Mouse (Mus musculus): Measurements from ENCODE around the gene Hsp90ab1.

Hsp90ab1 gene

DNA sequence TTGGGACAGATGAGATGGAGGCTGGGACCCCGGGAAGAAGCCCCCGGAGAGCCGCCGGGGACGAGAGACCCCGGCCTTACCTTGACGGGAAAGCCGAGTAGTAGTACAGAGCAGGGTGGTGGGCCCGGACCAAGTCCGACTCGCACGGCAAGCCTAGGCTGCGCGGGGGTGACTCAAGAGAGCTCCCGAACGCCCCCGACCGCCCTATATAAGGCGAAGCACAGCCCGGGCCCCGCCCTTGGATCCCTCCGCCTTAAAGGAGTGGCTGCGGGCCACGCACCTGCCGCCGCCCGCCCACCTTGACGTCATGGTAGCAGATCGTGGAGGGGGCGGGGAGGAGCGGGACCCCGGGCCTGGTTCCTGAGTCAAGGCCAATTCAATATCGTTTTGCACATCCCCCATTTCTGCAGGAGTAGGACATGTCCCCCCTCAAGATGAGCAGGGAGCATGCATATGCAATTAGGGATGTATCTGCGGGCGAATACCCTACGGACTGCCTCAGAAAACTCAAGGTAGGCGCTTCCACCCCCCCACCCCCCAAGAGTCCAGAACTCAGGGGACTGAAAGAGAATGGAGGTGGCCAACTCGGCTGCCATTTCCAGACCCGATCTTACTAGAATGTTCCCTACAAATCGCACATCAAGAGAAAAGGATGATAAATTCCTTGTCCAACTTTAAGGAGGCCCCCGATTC lies at the start of gene Hsp90ab1:
TSS of gene Hsp90ab1 (minus strand) at position 185 of the 693 bp plus-strand sequence.
- peak; percentile 95 for DNase-seq (ENCODE audit: low read depth, low spot score)

DNA sequence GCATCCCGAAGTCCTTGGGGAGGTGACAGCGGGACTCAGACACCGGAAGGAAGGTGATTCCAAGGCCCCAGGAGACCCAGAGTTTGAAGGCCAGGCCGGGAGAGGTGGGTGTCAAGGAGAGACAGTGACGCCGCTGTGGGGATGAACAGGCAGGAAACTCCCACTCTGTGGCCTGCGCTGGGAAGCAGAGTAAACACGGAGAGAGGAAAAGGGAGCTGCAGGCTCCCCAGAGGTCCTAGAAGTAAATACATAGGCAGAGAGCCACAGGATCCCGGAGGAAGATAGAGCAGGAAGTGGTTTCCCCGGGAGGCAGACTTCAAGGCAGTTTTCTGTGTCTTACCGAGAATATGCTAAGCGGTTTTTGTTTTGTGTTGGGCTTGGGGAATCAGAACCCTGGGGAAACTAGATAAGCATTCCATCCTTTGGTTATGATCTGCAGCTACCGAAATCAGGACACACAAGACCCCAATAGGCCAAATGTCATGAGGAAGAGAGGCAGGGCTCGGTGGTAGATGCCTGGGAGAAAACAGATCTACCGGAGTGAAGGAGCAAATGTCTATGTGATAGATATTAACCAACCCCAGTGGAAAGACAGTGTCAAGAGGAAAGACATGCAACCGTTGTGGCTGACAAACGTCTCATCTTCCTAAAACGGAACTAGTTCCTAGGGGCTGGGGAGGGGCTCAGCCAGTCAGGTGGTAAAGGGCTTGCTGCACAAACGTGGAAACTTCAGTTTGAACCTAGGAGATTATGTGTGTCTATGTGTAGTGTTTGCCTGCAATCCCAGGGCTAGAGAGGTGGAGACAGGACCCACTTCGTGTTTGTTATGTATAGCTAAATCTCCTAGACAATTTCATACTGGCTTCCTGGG lies 46.5 kb upstream of the Hsp90ab1 start:
- no peak for DNase-seq (ENCODE audit: low read depth, low spot score)

DNA sequence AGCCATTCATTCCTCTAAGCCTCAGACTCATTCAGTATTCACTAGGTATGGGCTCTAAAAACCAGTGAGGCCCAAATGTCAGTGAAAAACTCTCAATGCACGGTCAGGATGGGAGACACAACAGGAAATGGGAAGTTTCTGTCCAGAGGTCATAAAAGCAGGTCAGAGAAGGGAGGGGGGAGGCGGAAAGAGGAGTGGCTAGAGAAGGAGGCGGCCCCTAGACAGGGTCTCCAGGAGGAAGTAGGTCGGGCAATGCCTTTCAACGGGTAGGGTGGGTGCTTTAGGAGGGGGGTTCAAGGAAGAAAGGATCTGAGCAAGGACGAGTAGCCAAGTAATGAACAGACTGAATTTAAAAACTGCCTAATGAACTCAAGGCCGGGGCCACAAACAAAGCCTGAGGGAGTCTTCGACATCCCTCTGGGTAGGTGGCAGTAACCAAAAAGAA lies 45.9 kb upstream of the Hsp90ab1 start:
- DNase-seq (ENCODE audit: low read depth, low spot score): no peak

DNA sequence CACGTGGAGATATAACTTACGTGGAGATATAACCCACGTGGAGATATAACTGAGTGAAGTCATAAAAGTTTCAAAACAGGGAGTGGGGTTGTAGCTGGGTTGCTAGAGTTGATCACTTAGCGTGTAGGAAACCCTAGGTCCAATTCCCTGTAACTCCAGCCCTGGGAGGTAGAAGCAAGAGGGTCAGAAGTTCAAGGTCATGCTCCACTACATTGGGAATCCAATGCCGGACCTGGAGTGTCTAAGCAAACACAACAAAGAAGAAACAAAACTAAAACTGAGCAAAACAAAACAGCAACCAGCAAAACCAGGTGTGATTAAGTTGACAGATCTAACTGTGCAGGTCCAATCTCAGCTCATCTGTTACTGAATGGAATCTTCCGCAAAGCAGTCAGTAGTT lies 44.6 kb upstream of the Hsp90ab1 start:
- DNase-seq (ENCODE audit: low read depth, low spot score): no peak

DNA sequence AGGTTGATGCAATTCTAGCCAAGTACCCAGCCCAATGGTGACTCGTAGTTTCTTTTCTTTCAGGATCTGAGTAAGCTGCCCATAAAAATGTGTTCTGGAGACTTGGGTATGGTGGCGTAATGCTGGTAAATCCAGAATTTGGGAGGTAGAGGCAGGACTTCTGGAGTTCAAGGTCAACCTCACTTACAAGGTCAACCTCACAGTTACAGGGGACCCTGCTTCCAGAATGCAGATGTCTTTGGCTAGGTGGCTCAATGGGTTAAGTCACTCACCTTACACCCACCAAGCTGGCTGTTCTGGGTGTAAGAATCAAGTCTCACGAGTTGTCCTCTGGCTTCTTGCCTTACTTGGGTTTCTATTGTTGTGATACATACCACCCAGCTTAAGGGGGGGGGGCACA lies 43.6 kb upstream of the Hsp90ab1 start:
- no peak for DNase-seq (ENCODE audit: low read depth, low spot score)

DNA sequence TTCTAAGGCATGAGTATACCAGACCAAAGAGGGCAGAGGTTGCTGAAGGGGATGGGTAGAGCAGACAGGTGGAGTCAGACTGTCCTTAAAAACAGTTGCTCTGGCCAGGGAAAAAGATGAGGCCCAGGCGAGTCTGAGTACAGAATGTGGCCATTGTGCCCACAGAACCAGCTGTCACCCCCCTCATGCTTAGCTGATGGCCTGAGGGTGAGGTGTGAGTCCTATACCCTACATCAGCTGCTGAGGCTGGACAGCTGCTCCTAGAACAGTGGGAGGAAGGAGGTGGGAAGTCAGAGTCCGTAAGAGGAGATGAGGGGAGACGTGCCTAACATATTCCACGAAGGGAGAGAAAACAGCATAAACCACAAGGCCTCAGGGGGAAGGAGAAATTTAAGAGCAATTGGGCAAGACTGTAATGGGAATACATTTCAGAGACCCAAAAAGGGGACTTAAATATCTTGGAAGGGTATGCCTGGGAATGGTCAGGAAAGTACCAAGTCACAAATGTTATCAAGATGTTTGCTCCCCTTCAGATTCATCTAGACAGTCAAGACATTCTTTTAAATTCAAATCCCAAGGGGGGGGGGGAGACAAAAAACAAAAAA lies 43.1 kb upstream of the Hsp90ab1 start:
- peak; percentile 87 for DNase-seq (ENCODE audit: low read depth, low spot score)

DNA sequence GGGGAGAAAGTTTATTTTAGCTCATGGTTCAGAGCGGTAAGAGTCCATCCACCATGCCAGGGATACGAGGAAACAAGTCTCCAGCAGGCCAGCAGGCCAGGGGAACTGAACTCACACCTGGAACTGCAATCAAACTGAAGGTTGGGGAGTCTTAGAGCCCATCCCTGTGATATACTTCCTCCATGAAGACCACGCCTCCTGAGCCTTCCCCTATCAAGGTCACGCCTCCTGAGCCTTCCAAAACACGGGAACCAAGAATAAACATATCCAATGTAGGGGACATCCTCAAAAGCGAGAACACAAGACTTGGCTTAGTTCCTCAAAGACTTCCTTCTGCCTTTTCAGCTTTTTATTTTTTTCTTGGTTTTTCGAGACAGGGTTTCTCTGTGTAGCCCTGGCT lies 39.9 kb upstream of the Hsp90ab1 start:
- no peak for DNase-seq (ENCODE audit: low read depth, low spot score)

DNA sequence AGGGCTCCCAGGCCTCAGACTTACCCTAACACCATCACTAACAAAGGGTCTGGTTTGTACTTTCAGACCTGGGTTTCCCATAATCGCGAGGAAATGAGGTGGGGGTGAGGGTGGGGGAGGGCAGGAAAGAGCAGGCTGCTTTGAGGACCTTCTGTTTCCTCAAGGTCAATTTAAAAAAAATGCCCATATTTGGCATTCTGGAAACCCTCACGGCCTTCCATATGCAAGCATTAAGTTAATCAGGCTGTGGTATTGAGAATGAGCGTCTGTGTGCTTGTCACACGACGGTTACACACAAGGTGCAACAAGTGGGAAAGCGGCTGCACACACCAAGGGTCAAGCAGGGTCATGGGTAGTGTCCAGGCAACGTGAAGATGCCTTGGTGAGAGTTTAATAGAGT lies 38.9 kb upstream of the Hsp90ab1 start:
- DNase-seq (ENCODE audit: low read depth, low spot score): no peak

DNA sequence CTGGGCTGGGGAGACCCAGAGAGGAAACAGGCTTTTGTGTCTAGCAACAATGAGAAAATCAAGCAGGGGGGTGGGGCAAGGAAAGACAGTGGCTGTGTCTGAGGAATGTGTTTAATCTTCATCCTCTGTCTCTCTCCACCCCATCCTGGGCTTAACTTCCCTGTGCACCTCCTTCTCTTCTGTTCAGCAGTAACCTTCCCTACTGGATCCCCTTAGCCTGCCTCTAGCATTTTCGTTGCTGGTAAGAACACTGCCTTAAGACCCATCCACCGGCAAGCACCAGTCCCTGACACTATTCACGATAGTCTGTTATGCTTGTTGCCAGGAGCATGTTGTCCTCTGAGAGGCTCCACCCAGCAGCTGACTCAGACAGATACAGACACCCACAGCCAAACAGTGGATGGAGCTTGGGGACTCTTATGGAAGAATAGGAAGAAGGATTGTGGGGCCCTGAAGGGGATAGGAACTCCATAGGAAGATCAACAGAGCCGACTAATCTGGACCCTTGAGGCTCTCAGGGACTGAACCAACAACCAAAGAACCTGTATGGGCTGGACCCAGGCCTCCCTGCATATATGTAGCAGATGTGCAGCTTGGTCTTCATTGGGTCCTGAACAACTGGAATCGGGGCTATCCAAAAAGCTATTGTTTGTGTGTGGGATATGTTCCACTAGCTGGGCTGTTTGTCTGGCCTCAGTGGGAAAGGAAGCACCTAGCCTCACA lies 37.2 kb upstream of the Hsp90ab1 start:
- peak; percentile 65 for DNase-seq (ENCODE audit: low read depth, low spot score)

DNA sequence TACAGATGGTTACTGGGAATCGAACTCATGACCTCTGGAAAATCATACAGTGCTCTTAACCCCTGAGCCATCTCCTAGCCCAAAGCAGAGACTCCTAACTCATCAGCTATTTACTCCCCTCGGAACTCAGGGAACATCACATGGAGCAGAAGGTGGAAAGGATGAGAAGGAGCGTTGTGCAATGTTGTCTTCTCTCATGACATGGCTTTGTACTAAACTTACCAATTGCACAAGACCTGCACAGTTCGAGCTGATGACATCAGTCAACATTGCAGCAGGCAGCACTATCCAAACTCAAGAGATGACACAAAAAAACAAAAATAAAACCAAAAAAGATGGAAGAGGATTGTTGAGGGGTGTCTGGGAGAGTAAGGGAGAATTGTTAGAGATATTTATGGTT lies 35.3 kb upstream of the Hsp90ab1 start:
- DNase-seq (ENCODE audit: low read depth, low spot score): no peak

DNA sequence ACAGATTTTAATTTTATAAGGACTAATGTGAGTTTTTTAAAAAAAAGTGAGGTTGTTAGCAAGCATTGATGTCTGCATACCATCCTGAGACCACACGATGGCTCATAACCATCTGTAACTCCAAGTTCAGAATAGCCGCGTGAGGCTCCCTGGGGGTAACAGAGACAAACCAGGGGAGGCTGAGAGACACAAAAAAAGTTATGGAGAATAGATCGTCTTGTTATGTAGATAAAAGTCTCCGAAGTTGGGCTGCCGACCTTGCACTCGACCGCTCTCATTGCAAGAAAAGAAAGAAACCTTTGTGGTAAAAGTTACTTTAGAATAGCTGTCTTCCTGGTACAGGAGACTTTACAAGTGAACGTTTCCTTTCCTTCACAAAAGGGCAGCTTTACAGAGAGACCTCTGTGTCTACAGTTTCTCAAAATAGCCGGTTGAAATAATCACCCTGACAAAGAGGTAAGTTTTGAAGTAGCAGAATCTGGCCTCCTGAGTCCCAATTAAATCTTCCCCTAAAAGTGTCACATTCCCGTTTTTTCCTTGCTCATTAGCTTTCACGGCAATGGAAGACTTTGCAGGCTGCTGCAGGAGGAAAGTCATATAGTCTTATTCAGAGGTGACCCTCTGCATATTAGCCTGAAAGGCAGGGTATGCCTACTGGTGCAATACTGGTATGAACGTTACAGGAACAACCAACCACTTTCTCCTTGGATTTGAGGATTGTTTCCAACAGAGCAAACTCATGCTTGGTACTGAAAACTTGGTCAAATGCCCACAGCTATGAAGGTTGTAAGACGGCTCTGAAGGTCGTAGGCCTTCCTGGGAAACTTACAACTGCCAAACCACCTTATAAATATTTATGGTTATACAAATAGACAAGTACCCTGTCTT lies 34.2 kb upstream of the Hsp90ab1 start:
- DNase-seq (ENCODE audit: low read depth, low spot score): no peak

DNA sequence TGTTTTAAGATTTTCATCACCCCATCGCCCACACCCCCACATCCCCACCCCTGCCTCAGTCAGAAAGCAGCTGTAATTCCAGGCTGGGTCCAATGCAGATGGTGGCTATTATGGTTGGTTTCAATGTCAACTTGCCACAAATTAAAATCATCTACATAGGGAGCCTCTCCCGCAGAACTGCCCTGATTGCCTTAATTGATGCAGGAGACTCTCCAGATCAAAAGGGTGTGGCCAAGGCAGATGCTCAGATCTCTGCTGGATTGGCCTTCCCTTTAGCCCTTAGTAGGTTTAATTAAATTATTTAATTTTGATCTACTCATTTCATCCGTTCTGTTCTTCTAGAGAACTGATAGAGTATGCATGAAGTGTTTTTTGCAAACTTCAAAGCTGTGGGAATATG lies 29.9 kb upstream of the Hsp90ab1 start:
- DNase-seq (ENCODE audit: low read depth, low spot score): no peak

DNA sequence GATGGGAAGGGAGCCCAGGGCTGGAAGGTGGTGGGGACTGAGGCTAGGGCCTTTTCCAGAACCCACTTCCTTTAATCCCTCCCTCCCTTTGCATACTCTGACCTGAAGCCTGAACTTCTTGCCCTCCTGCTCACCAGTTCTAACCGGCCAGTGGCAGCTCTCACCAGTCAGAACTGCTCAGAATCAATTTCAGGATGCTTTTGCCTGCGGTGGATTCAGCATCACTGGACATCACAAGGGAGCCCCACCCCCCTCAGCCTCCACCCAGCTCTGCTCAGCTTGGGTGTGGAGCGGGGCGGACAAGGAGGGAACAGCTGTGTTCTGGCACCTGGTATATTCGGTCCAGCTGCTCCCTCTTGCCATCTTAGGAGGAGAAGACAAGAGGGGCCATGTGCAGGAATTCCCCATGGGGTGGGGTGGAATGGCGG lies 28.8 kb upstream of the Hsp90ab1 start, which contains the start of gene Mymx:
TSS of gene Mymx (minus strand) at position 226 of the 428 bp plus-strand sequence.
- DNase-seq (ENCODE audit: low read depth, low spot score): no peak

DNA sequence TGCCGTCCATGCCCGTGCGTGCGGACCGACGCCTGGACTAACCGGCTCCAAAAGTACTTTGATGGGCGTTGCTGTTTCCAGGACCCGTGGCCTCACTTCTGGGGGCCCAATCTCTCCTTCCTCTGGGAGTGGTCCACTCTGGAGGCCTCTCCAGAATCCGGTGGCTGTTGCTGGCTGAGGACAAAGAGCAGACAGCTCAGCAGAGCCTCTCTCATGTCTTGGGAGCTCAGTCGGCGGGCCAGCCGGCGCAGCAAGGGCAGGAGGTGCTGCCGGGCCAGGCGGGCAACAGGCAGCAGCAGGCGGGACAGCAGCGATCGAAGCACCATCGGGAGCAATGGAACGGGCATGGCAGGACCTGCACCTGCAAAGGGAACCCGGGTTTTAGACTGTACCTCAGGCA lies 28.3 kb upstream of the Hsp90ab1 start:
- no peak for DNase-seq (ENCODE audit: low read depth, low spot score)

DNA sequence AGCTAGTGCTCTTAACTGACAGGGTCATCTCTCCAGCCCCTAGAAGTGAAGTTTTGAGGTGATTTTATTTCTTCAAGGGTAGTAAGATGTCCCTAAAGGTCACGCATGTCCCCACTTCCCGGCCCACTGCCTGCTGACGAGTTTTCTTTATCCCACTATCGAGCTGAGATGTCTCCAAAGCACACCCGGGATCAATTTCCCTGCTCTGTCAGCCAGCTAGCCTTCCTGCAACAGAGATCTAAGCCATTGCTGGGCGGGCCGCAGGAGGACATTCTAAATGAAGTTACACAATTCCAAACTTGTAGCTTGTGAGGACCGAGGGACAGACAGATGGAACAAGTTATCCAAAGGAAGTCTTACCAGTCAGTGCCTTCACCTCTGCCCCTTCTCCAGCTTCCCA lies 27.2 kb upstream of the Hsp90ab1 start:
- DNase-seq (ENCODE audit: low read depth, low spot score): no peak

DNA sequence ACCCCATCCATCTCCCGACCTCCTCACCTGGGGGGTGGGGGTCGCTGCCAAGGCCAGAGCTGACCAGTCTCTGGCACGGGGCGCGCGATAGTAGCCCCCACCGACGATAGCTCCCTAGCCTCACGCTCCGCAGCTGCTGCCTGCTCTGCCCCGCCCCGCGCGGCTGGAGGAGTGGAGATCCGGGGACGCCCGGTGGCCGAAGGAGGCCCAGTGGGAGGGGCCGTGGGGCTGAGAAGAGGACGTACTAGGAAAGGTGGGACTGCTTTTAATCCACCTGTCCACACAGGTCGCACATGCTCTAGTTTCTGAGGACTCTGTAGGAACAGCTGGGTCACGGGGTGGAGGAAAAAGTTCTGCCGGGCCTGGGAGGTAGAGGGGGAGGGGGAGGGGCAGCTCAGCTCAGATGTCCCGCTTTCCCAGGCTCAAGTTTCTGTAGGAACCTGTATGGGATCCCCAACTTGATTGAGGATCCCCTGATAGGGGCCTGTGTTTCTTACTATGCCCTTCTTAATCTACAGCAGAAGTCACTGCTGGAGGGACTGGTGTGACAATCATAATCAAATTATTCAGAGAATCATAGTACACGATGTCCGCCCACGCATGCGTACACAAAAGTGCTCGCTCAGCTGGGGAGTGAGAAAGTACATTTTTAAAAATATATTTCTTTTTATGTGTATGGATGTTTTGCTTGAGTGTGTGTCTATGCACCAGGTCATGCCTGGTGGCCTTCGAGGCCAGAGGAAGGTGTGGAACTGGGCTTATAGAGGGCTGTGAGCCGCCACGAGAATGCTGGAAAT lies 26.6 kb upstream of the Hsp90ab1 start, which contains the start of gene Slc29a1:
TSS of gene Slc29a1 (minus strand) at position 161 of the 797 bp plus-strand sequence.
- no peak for DNase-seq (ENCODE audit: low read depth, low spot score)

DNA sequence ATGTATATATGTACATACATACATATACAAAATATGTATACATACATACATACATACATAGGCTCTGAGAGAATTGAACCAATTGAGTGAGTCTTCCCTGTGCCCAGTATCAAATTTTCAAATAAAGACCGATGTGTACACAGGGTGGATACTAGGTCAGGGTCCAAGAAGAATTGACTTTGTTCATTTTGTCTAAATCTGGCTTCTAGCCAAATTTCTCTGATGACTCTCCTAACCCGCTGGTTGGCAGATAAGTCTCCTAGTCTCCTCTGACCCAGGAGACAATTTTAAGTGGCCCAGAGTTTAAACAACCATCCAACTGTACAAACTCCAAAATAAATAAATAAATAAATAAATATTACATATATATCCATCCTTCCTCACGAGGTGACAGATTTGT lies 25.8 kb upstream of the Hsp90ab1 start:
- no peak for DNase-seq (ENCODE audit: low read depth, low spot score)

DNA sequence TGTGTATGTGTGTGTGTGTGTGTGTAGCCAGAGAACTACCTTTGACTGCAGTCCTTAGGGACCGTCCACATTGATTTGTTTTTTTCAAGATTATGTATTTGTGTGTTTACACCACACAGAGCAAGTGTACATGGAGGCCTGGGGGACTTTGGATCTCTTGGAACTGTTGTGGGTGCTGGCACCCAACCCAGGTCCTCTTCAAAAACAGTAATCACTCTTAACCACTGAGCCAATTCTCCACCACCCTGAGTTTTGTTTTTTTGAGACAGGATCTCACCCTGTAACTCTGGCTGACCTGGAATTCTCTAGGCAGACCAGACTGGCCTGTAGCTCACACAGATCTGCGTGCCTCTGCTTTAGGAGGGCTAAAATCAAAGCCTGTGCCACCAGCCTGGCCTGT lies 25.3 kb upstream of the Hsp90ab1 start:
- DNase-seq (ENCODE audit: low read depth, low spot score): no peak

DNA sequence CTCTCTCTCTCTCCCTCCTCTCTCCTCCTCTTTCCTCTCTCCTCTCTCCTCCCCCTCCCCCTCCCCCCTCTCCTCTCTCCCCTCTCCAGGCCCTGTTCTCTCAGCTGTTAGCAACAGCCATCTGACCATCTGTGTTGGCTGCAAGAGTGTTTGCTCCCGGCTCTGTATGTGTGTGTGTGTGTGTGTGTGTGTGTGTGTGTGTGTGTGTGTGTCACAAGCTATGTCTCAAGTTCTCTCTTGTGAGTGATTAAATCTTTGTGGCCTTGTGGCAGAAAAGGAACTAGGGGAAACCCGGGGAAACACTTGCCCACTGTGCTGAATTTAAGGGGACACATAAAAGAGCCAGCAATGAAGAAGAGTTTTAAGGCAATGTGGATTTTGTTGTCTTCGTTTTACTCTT lies 24.7 kb upstream of the Hsp90ab1 start:
- peak; percentile 51 for DNase-seq (ENCODE audit: low read depth, low spot score)
